Mouse (Mus musculus): Measurements from ENCODE around the gene Rnf207.
A peak's percentile ranks its signal among the peaks of the same experiment; 100 is the strongest.

DNA sequence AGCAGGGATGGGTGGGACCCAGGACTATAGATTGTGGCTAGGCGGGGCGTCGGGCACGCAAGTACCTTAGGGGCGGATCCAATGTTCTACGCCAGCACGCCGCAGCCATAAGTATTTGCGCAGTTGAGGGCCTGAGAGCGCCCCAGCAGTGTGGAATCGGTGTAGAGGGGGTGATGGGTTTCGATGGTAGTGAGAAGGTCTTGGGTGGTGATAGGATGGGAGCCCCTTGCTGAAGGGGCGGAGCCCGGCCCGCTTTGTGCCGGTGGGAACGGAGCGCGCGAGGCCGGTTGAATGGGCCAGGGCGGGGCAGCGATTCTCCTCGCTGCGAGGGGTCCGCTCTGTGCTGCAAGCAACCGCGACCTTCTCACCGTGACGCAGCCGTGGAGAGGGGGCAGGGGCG is 32.6 kb downstream of the Rnf207 start:
- TF ChIP-seq CTCF (IDR thresholded peaks at IDR 0.05; ENCODE audit: insufficient read depth, low read depth, low read length) (no peak; the same call in 1 of the 2 replicates), POLR2A (IDR thresholded peaks at IDR 0.05; ENCODE audit: insufficient read depth, low read depth, low read length) (0 out of 2 replicates have a peak, but pooled peaks have one; percentile 47)
